Mouse (Mus musculus) naive thymus-derived CD4-positive, alpha-beta T cell, adult 2 months (primary cell): ENCODE results near the gene Gnb1l.
A peak's percentile ranks its signal among the peaks of the same experiment; 100 is the strongest.
"Not testable (repeated sequence)": the region's sequence is repeated elsewhere in the genome, so short reads cannot be mapped to it uniquely, and the experiment has no call there.

Source experiments
- DNase-seq: peaks from one replicate; pipeline ENCODE4 v3.0.0-alpha.2; 2011; ENCODE audit warnings: low read depth

The Gnb1l gene

GRCm38 (mm10) chr16:18483839-18484238 lies 14.7 kb upstream of the Gnb1l start:
- DNase-seq, result no peak

GRCm38 (mm10) chr16:18484386-18484785 lies 14.1 kb upstream of the Gnb1l start:
- no peak for DNase-seq

GRCm38 (mm10) chr16:18484794-18485435 lies 13.6 kb upstream of the Gnb1l start:
- no peak for DNase-seq

- DNase-seq, result no peak
Measured at GRCm38 (mm10) chr16:18486126-18486525, 12.4 kb upstream of the Gnb1l start.

- no peak for DNase-seq
Measured at GRCm38 (mm10) chr16:18490281-18490680, 8.2 kb upstream of the Gnb1l start.

- DNase-seq, result no peak
Measured at GRCm38 (mm10) chr16:18490894-18491293, 7.6 kb upstream of the Gnb1l start.

GRCm38 (mm10) chr16:18497865-18498515 lies 523 bp upstream of the Gnb1l start:
- DNase-seq, result no peak

GRCm38 (mm10) chr16:18498996-18499395 lies 483 bp downstream of the Gnb1l start:
- no peak for DNase-seq

GRCm38 (mm10) chr16:18501531-18501930 lies 3.0 kb downstream of the Gnb1l start:
- DNase-seq, result no peak

- DNase-seq, result peak; percentile 72
Measured at GRCm38 (mm10) chr16:18503566-18504342, 5.2 kb downstream of the Gnb1l start.

- no peak for DNase-seq
Measured at GRCm38 (mm10) chr16:18506524-18507199, 8.1 kb downstream of the Gnb1l start.

- DNase-seq, result no peak
Measured at GRCm38 (mm10) chr16:18507200-18507549, 8.7 kb downstream of the Gnb1l start.

GRCm38 (mm10) chr16:18511741-18512140 lies 13.2 kb downstream of the Gnb1l start:
- DNase-seq, result no peak

GRCm38 (mm10) chr16:18513508-18513907 lies 15.0 kb downstream of the Gnb1l start:
- no peak for DNase-seq

- peak; percentile 16 for DNase-seq
Measured at GRCm38 (mm10) chr16:18518091-18518490, 19.6 kb downstream of the Gnb1l start.

GRCm38 (mm10) chr16:18523563-18524245 lies 25.2 kb downstream of the Gnb1l start:
- no peak for DNase-seq

GRCm38 (mm10) chr16:18528656-18529055 lies 30.1 kb downstream of the Gnb1l start:
- DNase-seq, result no peak

GRCm38 (mm10) chr16:18533061-18533460 lies 34.5 kb downstream of the Gnb1l start:
- DNase-seq, result not testable (repeated sequence)

- no peak for DNase-seq
Measured at GRCm38 (mm10) chr16:18537407-18537990, 39.0 kb downstream of the Gnb1l start.

- no peak for DNase-seq
Measured at GRCm38 (mm10) chr16:18539281-18539680, 40.8 kb downstream of the Gnb1l start.

- no peak for DNase-seq
Measured at GRCm38 (mm10) chr16:18543151-18543829, 44.8 kb downstream of the Gnb1l start.
